Mouse (Mus musculus): ENCODE measurements around the gene Aspg. TPM values are rescaled to one million over a fixed set of nuclear protein-coding genes. Genes with fewer than 3 reads are reported as not detected.

Aspg gene
- polyA plus RNA-seq (2014; fragmentation: Nextera tagmentation; extraction: Ambion mirVana) = 1.6 and 2.0 TPM in 2 replicates

GRCm38 (mm10) chr12:112106541-112106971, at the start of gene Aspg:
Gene Aspg (plus strand): TSS chr12:112106679.
- Histone ChIP-seq H3K27me3 (ENCODE audit: control insufficient read depth, insufficient read depth, low read length) (no peaks in the 10 kb centered on the region), H3K27ac (replicated peaks; ENCODE audit: low read depth, low read length) (no peak within 1 kb of the TSS), H3K4me1 (ENCODE audit: control insufficient read depth, insufficient read depth, low read length) (peaks cover 6% of the 10 kb centered on the region), H3K36me3 (ENCODE audit: control insufficient read depth, insufficient read depth, low read length) (no peaks in the 10 kb centered on the region), H3K9ac (ENCODE audit: low read length) (no peak within 1 kb of the TSS), H3K9me3 (ENCODE audit: control insufficient read depth, low read length) (no peaks in the 10 kb centered on the region), H3K4me3 (ENCODE audit: low read depth, low read length) (peak within 1 kb of the TSS; percentile 5; the same call in 1 of the 2 replicates), H3K4me2 (ENCODE audit: low read depth, severe bottlenecking) (peak within 1 kb of the TSS; percentile 47)
- ATAC-seq (ENCODE audit: insufficient number of reproducible peaks, low FRiP score, low TSS enrichment, low read depth) (peak; percentile 68; the same call in 1 of the 2 replicates), DNase-seq (ENCODE audit: low spot score) (peak; percentile 61)
- under 1% methylated on average over 14 of the region's 14 CpGs for WGBS

- ATAC-seq (ENCODE audit: insufficient number of reproducible peaks, low FRiP score, low TSS enrichment, low read depth) (no peak; the same call in 1 of the 2 replicates), DNase-seq (ENCODE audit: low spot score) (peak; percentile 84)
- H3K27ac ChIP-seq (replicated peaks; ENCODE audit: low read depth, low read length) = no peak overlapping the region
- H3K36me3 ChIP-seq (ENCODE audit: control insufficient read depth, insufficient read depth, low read length) = no peaks in the 10 kb centered on the region
- no peaks in the 10 kb centered on the region for H3K4me1 ChIP-seq (ENCODE audit: control insufficient read depth, insufficient read depth, low read length)
- H3K27me3 ChIP-seq (ENCODE audit: control insufficient read depth, insufficient read depth, low read length) = no peaks in the 10 kb centered on the region
- H3K9ac ChIP-seq (ENCODE audit: low read length) = no peak overlapping the region
- WGBS = 8% methylated on average over 6 of the region's 6 CpGs
- H3K4me3 ChIP-seq (ENCODE audit: low read depth, low read length) = no peak overlapping the region
- H3K4me2 ChIP-seq (ENCODE audit: low read depth, severe bottlenecking) = no peak overlapping the region
- no peaks in the 10 kb centered on the region for H3K9me3 ChIP-seq (ENCODE audit: control insufficient read depth, low read length)
Measured at GRCm38 (mm10) chr12:112077651-112078050, 28.8 kb upstream of the Aspg start.

- H3K9me3 ChIP-seq (ENCODE audit: control insufficient read depth, low read length) = no peaks in the 10 kb centered on the region
- no peaks in the 10 kb centered on the region for H3K27me3 ChIP-seq (ENCODE audit: control insufficient read depth, insufficient read depth, low read length)
- no peak overlapping the region for H3K4me3 ChIP-seq (ENCODE audit: low read depth, low read length)
- H3K4me2 ChIP-seq (ENCODE audit: low read depth, severe bottlenecking) = no peak overlapping the region
- H3K9ac ChIP-seq (ENCODE audit: low read length) = no peak overlapping the region
- ATAC-seq (ENCODE audit: insufficient number of reproducible peaks, low FRiP score, low TSS enrichment, low read depth) (no peak), DNase-seq (ENCODE audit: low spot score) (no peak)
- no peaks in the 10 kb centered on the region for H3K36me3 ChIP-seq (ENCODE audit: control insufficient read depth, insufficient read depth, low read length)
- no peak overlapping the region for H3K27ac ChIP-seq (replicated peaks; ENCODE audit: low read depth, low read length)
- no peaks in the 10 kb centered on the region for H3K4me1 ChIP-seq (ENCODE audit: control insufficient read depth, insufficient read depth, low read length)
- 74% methylated on average over 8 of the region's 8 CpGs for WGBS
Measured at GRCm38 (mm10) chr12:112079911-112080310, 26.6 kb upstream of the Aspg start.

- Histone ChIP-seq H3K36me3 (ENCODE audit: control insufficient read depth, insufficient read depth, low read length) (no peaks in the 10 kb centered on the region), H3K9me3 (ENCODE audit: control insufficient read depth, low read length) (no peaks in the 10 kb centered on the region), H3K9ac (ENCODE audit: low read length) (no peak overlapping the region), H3K4me2 (ENCODE audit: low read depth, severe bottlenecking) (no peak overlapping the region), H3K27me3 (ENCODE audit: control insufficient read depth, insufficient read depth, low read length) (no peaks in the 10 kb centered on the region), H3K4me3 (ENCODE audit: low read depth, low read length) (no peak overlapping the region), H3K4me1 (ENCODE audit: control insufficient read depth, insufficient read depth, low read length) (no peaks in the 10 kb centered on the region), H3K27ac (replicated peaks; ENCODE audit: low read depth, low read length) (no peak overlapping the region)
- ATAC-seq (ENCODE audit: insufficient number of reproducible peaks, low FRiP score, low TSS enrichment, low read depth) (no peak), DNase-seq (ENCODE audit: low spot score) (no peak)
- 92% methylated on average over 4 of the region's 4 CpGs for WGBS
Measured at GRCm38 (mm10) chr12:112080911-112081310, 25.6 kb upstream of the Aspg start.

- no peaks in the 10 kb centered on the region for H3K27me3 ChIP-seq (ENCODE audit: control insufficient read depth, insufficient read depth, low read length)
- ATAC-seq (ENCODE audit: insufficient number of reproducible peaks, low FRiP score, low TSS enrichment, low read depth) (no peak), DNase-seq (ENCODE audit: low spot score) (no peak)
- 69% methylated on average over 1 of the region's 1 CpGs for WGBS
- H3K9ac ChIP-seq (ENCODE audit: low read length) = no peak overlapping the region
- H3K4me1 ChIP-seq (ENCODE audit: control insufficient read depth, insufficient read depth, low read length) = no peaks in the 10 kb centered on the region
- no peaks in the 10 kb centered on the region for H3K36me3 ChIP-seq (ENCODE audit: control insufficient read depth, insufficient read depth, low read length)
- no peak overlapping the region for H3K27ac ChIP-seq (replicated peaks; ENCODE audit: low read depth, low read length)
- no peak overlapping the region for H3K4me2 ChIP-seq (ENCODE audit: low read depth, severe bottlenecking)
- no peaks in the 10 kb centered on the region for H3K9me3 ChIP-seq (ENCODE audit: control insufficient read depth, low read length)
- H3K4me3 ChIP-seq (ENCODE audit: low read depth, low read length) = no peak overlapping the region
Measured at GRCm38 (mm10) chr12:112082241-112082640, 24.2 kb upstream of the Aspg start.

- Histone ChIP-seq H3K4me2 (ENCODE audit: low read depth, severe bottlenecking) (no peak overlapping the region), H3K4me3 (ENCODE audit: low read depth, low read length) (no peak overlapping the region), H3K4me1 (ENCODE audit: control insufficient read depth, insufficient read depth, low read length) (no peaks in the 10 kb centered on the region), H3K27ac (replicated peaks; ENCODE audit: low read depth, low read length) (no peak overlapping the region), H3K9me3 (ENCODE audit: control insufficient read depth, low read length) (no peaks in the 10 kb centered on the region), H3K36me3 (ENCODE audit: control insufficient read depth, insufficient read depth, low read length) (no peaks in the 10 kb centered on the region), H3K9ac (ENCODE audit: low read length) (no peak overlapping the region), H3K27me3 (ENCODE audit: control insufficient read depth, insufficient read depth, low read length) (no peaks in the 10 kb centered on the region)
- WGBS = 87% methylated on average over 3 of the region's 3 CpGs
- DNase-seq (ENCODE audit: low spot score) (no peak), ATAC-seq (ENCODE audit: insufficient number of reproducible peaks, low FRiP score, low TSS enrichment, low read depth) (no peak)
Measured at GRCm38 (mm10) chr12:112086250-112086649, 20.2 kb upstream of the Aspg start.

GRCm38 (mm10) chr12:112086726-112087125, 19.8 kb upstream of the Aspg start:
- H3K4me1 ChIP-seq (ENCODE audit: control insufficient read depth, insufficient read depth, low read length) = no peaks in the 10 kb centered on the region
- no peak overlapping the region for H3K9ac ChIP-seq (ENCODE audit: low read length)
- H3K9me3 ChIP-seq (ENCODE audit: control insufficient read depth, low read length) = no peaks in the 10 kb centered on the region
- H3K4me3 ChIP-seq (ENCODE audit: low read depth, low read length) = no peak overlapping the region
- no peak for ATAC-seq (ENCODE audit: insufficient number of reproducible peaks, low FRiP score, low TSS enrichment, low read depth)
- no peak overlapping the region for H3K4me2 ChIP-seq (ENCODE audit: low read depth, severe bottlenecking)
- no peaks in the 10 kb centered on the region for H3K36me3 ChIP-seq (ENCODE audit: control insufficient read depth, insufficient read depth, low read length)
- no peak for DNase-seq (ENCODE audit: low spot score)
- no peak overlapping the region for H3K27ac ChIP-seq (replicated peaks; ENCODE audit: low read depth, low read length)
- 83% methylated on average over 6 of the region's 6 CpGs for WGBS
- H3K27me3 ChIP-seq (ENCODE audit: control insufficient read depth, insufficient read depth, low read length) = no peaks in the 10 kb centered on the region

GRCm38 (mm10) chr12:112088609-112089324, 17.7 kb upstream of the Aspg start:
- whole genome bisulfite sequencing = 51% methylated on average over 12 of the region's 12 CpGs
- Histone ChIP-seq H3K27ac (replicated peaks; ENCODE audit: low read depth, low read length) (no peak overlapping the region), H3K4me1 (ENCODE audit: control insufficient read depth, insufficient read depth, low read length) (no peaks in the 10 kb centered on the region), H3K9ac (ENCODE audit: low read length) (no peak overlapping the region), H3K4me2 (ENCODE audit: low read depth, severe bottlenecking) (no peak overlapping the region), H3K36me3 (ENCODE audit: control insufficient read depth, insufficient read depth, low read length) (no peaks in the 10 kb centered on the region), H3K27me3 (ENCODE audit: control insufficient read depth, insufficient read depth, low read length) (no peaks in the 10 kb centered on the region), H3K4me3 (ENCODE audit: low read depth, low read length) (no peak overlapping the region), H3K9me3 (ENCODE audit: control insufficient read depth, low read length) (no peaks in the 10 kb centered on the region)
- ATAC-seq (ENCODE audit: insufficient number of reproducible peaks, low FRiP score, low TSS enrichment, low read depth) (no peak), DNase-seq (ENCODE audit: low spot score) (no peak)

GRCm38 (mm10) chr12:112091054-112091453, 15.4 kb upstream of the Aspg start:
- Histone ChIP-seq H3K4me1 (ENCODE audit: control insufficient read depth, insufficient read depth, low read length) (no peaks in the 10 kb centered on the region), H3K9me3 (ENCODE audit: control insufficient read depth, low read length) (no peaks in the 10 kb centered on the region), H3K27me3 (ENCODE audit: control insufficient read depth, insufficient read depth, low read length) (no peaks in the 10 kb centered on the region), H3K27ac (replicated peaks; ENCODE audit: low read depth, low read length) (no peak overlapping the region), H3K4me3 (ENCODE audit: low read depth, low read length) (no peak overlapping the region), H3K36me3 (ENCODE audit: control insufficient read depth, insufficient read depth, low read length) (no peaks in the 10 kb centered on the region), H3K4me2 (ENCODE audit: low read depth, severe bottlenecking) (no peak overlapping the region), H3K9ac (ENCODE audit: low read length) (no peak overlapping the region)
- DNase-seq (ENCODE audit: low spot score) = peak; percentile 80
- no peak for ATAC-seq (ENCODE audit: insufficient number of reproducible peaks, low FRiP score, low TSS enrichment, low read depth)
- 8% methylated on average over 12 of the region's 12 CpGs for WGBS
